Mouse (Mus musculus): Measurements from ENCODE around the gene Tmem128.

Gene Tmem128

GRCm38 (mm10) chr5:38260107-38260682 lies at the start of gene Tmem128:
Gene Tmem128 (plus strand): TSS chr5:38260185.
- peak; percentile 42 for DNase-seq (ENCODE audit: extremely low read depth, low read depth)

- DNase-seq (ENCODE audit: extremely low read depth, low read depth) = no peak
Measured at GRCm38 (mm10) chr5:38211691-38212090, 48.3 kb upstream of the Tmem128 start.

- DNase-seq (ENCODE audit: extremely low read depth, low read depth) = no peak
Measured at GRCm38 (mm10) chr5:38213009-38213408, 47.0 kb upstream of the Tmem128 start.

GRCm38 (mm10) chr5:38219771-38220307 lies 40.1 kb upstream of the Tmem128 start:
- DNase-seq (ENCODE audit: extremely low read depth, low read depth) = no peak

GRCm38 (mm10) chr5:38220328-38220912 lies 39.6 kb upstream of the Tmem128 start, which contains the start of the genes Zbtb49 and Lyar:
Gene Zbtb49 (minus strand): TSS chr5:38220457.
Gene Lyar (plus strand): TSS chr5:38220470.
- DNase-seq (ENCODE audit: extremely low read depth, low read depth) = peak; percentile 77

- DNase-seq (ENCODE audit: extremely low read depth, low read depth) = peak; percentile 39
Measured at GRCm38 (mm10) chr5:38235422-38235821, 24.6 kb upstream of the Tmem128 start.

GRCm38 (mm10) chr5:38236627-38237026 lies 23.4 kb upstream of the Tmem128 start:
- DNase-seq (ENCODE audit: extremely low read depth, low read depth) = no peak

- DNase-seq (ENCODE audit: extremely low read depth, low read depth) = no peak
Measured at GRCm38 (mm10) chr5:38240727-38241472, 19.1 kb upstream of the Tmem128 start.

GRCm38 (mm10) chr5:38241473-38241834 lies 18.5 kb upstream of the Tmem128 start:
- DNase-seq (ENCODE audit: extremely low read depth, low read depth) = no peak

GRCm38 (mm10) chr5:38241966-38242365 lies 18.0 kb upstream of the Tmem128 start:
- DNase-seq (ENCODE audit: extremely low read depth, low read depth) = no peak

GRCm38 (mm10) chr5:38255195-38255594 lies 4.8 kb upstream of the Tmem128 start:
- no peak for DNase-seq (ENCODE audit: extremely low read depth, low read depth)

GRCm38 (mm10) chr5:38255644-38256043 lies 4.3 kb upstream of the Tmem128 start:
- DNase-seq (ENCODE audit: extremely low read depth, low read depth) = peak; percentile 77

GRCm38 (mm10) chr5:38256551-38256950 lies 3.4 kb upstream of the Tmem128 start:
- DNase-seq (ENCODE audit: extremely low read depth, low read depth) = no peak

- no peak for DNase-seq (ENCODE audit: extremely low read depth, low read depth)
Measured at GRCm38 (mm10) chr5:38258034-38258772, 1.8 kb upstream of the Tmem128 start.

- DNase-seq (ENCODE audit: extremely low read depth, low read depth) = no peak
Measured at GRCm38 (mm10) chr5:38258773-38259146, 1.2 kb upstream of the Tmem128 start.

- no peak for DNase-seq (ENCODE audit: extremely low read depth, low read depth)
Measured at GRCm38 (mm10) chr5:38259455-38260106, 404 bp upstream of the Tmem128 start.

- no peak for DNase-seq (ENCODE audit: extremely low read depth, low read depth)
Measured at GRCm38 (mm10) chr5:38270942-38271341, 11.0 kb downstream of the Tmem128 start.

- no peak for DNase-seq (ENCODE audit: extremely low read depth, low read depth)
Measured at GRCm38 (mm10) chr5:38273831-38274230, 13.8 kb downstream of the Tmem128 start.

- DNase-seq (ENCODE audit: extremely low read depth, low read depth) = no peak
Measured at GRCm38 (mm10) chr5:38275771-38276170, 15.8 kb downstream of the Tmem128 start, which contains the start of gene Otop1. Gene Otop1 (plus strand): TSS chr5:38275972.

GRCm38 (mm10) chr5:38276451-38276850 lies 16.5 kb downstream of the Tmem128 start:
- no peak for DNase-seq (ENCODE audit: extremely low read depth, low read depth)

Measured in MEL-GATA-1-ER (cell line).